Mouse (Mus musculus): Measurements from ENCODE around the gene Park7. TPM values are rescaled to one million over a fixed set of nuclear protein-coding genes. Genes with fewer than 3 reads are reported as not detected.

The Park7 gene
- polyA plus RNA-seq, 1 experiment from 2014 or later: 367 TPM

- WGBS: 72% methylated on average over 13 of the region's 13 CpGs
- H3K9ac ChIP-seq (replicated peaks; ENCODE audit: low read length): no peak overlapping the region
- ATAC-seq (ENCODE audit: low FRiP score, low TSS enrichment) (no peak), DNase-seq (no peak)
- H3K27ac ChIP-seq (replicated peaks; ENCODE audit: low read depth, low read length): no peak overlapping the region
- no peaks in the 10 kb centered on the region for H3K36me3 ChIP-seq (ENCODE audit: control insufficient read depth, insufficient read depth, low read length)
- no peak overlapping the region for H3K4me2 ChIP-seq (ENCODE audit: low read length)
- no peaks in the 10 kb centered on the region for H3K4me1 ChIP-seq (ENCODE audit: control insufficient read depth, insufficient read depth, low read length)
- H3K27me3 ChIP-seq (ENCODE audit: control insufficient read depth, insufficient read depth, low read length): no peaks in the 10 kb centered on the region
- H3K4me3 ChIP-seq (replicated peaks; ENCODE audit: low read depth, low read length): no peak overlapping the region
- no peaks in the 10 kb centered on the region for H3K9me3 ChIP-seq (ENCODE audit: control insufficient read depth, low read length)
Observed at GRCm38 (mm10) chr4:150939991-150940651, 25.9 kb upstream of the Park7 start.

GRCm38 (mm10) chr4:150938063-150938452, 23.8 kb upstream of the Park7 start:
- Histone ChIP-seq H3K4me3 (replicated peaks; ENCODE audit: low read depth, low read length) (no peak overlapping the region), H3K9ac (replicated peaks; ENCODE audit: low read length) (no peak overlapping the region), H3K4me1 (ENCODE audit: control insufficient read depth, insufficient read depth, low read length) (no peaks in the 10 kb centered on the region), H3K4me2 (ENCODE audit: low read length) (peak overlapping the region; percentile 17; the same call in 1 of the 2 replicates), H3K9me3 (ENCODE audit: control insufficient read depth, low read length) (no peaks in the 10 kb centered on the region), H3K27ac (replicated peaks; ENCODE audit: low read depth, low read length) (no peak overlapping the region), H3K27me3 (ENCODE audit: control insufficient read depth, insufficient read depth, low read length) (no peaks in the 10 kb centered on the region), H3K36me3 (ENCODE audit: control insufficient read depth, insufficient read depth, low read length) (no peaks in the 10 kb centered on the region)
- ATAC-seq (ENCODE audit: low FRiP score, low TSS enrichment) (no peak), DNase-seq (no peak)
- 75% methylated on average over 14 of the region's 14 CpGs for WGBS

- peak overlapping the region; percentile 17; the same call in 1 of the 2 replicates for H3K4me2 ChIP-seq (ENCODE audit: low read length)
- no peak for ATAC-seq (ENCODE audit: low FRiP score, low TSS enrichment)
- WGBS: 77% methylated on average over 16 of the region's 16 CpGs
Observed at GRCm38 (mm10) chr4:150937293-150938062, 23.2 kb upstream of the Park7 start.

GRCm38 (mm10) chr4:150933503-150933902, 19.3 kb upstream of the Park7 start:
- no peaks in the 10 kb centered on the region for H3K9me3 ChIP-seq (ENCODE audit: control insufficient read depth, low read length)
- no peak overlapping the region for H3K9ac ChIP-seq (replicated peaks; ENCODE audit: low read length)
- no peaks in the 10 kb centered on the region for H3K36me3 ChIP-seq (ENCODE audit: control insufficient read depth, insufficient read depth, low read length)
- no peak overlapping the region for H3K4me2 ChIP-seq (ENCODE audit: low read length)
- H3K4me1 ChIP-seq (ENCODE audit: control insufficient read depth, insufficient read depth, low read length): no peaks in the 10 kb centered on the region
- ATAC-seq (ENCODE audit: low FRiP score, low TSS enrichment) (no peak), DNase-seq (no peak)
- no peaks in the 10 kb centered on the region for H3K27me3 ChIP-seq (ENCODE audit: control insufficient read depth, insufficient read depth, low read length)
- 53% methylated on average over 1 of the region's 1 CpGs for WGBS
- H3K4me3 ChIP-seq (replicated peaks; ENCODE audit: low read depth, low read length): no peak overlapping the region
- no peak overlapping the region for H3K27ac ChIP-seq (replicated peaks; ENCODE audit: low read depth, low read length)

More at GRCm38 (mm10) chr4:150937293-150938062, 23.2 kb upstream of the Park7 start:
- Histone ChIP-seq H3K27me3 (ENCODE audit: control insufficient read depth, insufficient read depth, low read length) (no peaks in the 10 kb centered on the region), H3K9me3 (ENCODE audit: control insufficient read depth, low read length) (no peaks in the 10 kb centered on the region), H3K36me3 (ENCODE audit: control insufficient read depth, insufficient read depth, low read length) (no peaks in the 10 kb centered on the region), H3K9ac (replicated peaks; ENCODE audit: low read length) (no peak overlapping the region), H3K27ac (replicated peaks; ENCODE audit: low read depth, low read length) (no peak overlapping the region), H3K4me1 (ENCODE audit: control insufficient read depth, insufficient read depth, low read length) (no peaks in the 10 kb centered on the region), H3K4me3 (replicated peaks; ENCODE audit: low read depth, low read length) (no peak overlapping the region)
- DNase-seq: peak; percentile 27

GRCm38 (mm10) chr4:150927789-150928188, 13.6 kb upstream of the Park7 start:
- no peak overlapping the region for H3K27ac ChIP-seq (replicated peaks; ENCODE audit: low read depth, low read length)
- DNase-seq (no peak), ATAC-seq (ENCODE audit: low FRiP score, low TSS enrichment) (no peak)
- no peak overlapping the region for H3K4me3 ChIP-seq (replicated peaks; ENCODE audit: low read depth, low read length)
- H3K4me2 ChIP-seq (ENCODE audit: low read length): no peak overlapping the region
- H3K9me3 ChIP-seq (ENCODE audit: control insufficient read depth, low read length): no peaks in the 10 kb centered on the region
- H3K9ac ChIP-seq (replicated peaks; ENCODE audit: low read length): no peak overlapping the region
- no peaks in the 10 kb centered on the region for H3K4me1 ChIP-seq (ENCODE audit: control insufficient read depth, insufficient read depth, low read length)
- no peaks in the 10 kb centered on the region for H3K27me3 ChIP-seq (ENCODE audit: control insufficient read depth, insufficient read depth, low read length)
- WGBS: 74% methylated on average over 10 of the region's 10 CpGs
- H3K36me3 ChIP-seq (ENCODE audit: control insufficient read depth, insufficient read depth, low read length): no peaks in the 10 kb centered on the region

GRCm38 (mm10) chr4:150926924-150927705, 12.9 kb upstream of the Park7 start:
- no peak overlapping the region for H3K4me2 ChIP-seq (ENCODE audit: low read length)

GRCm38 (mm10) chr4:150925923-150926322, 11.7 kb upstream of the Park7 start:
- ATAC-seq (ENCODE audit: low FRiP score, low TSS enrichment) (no peak), DNase-seq (peak; percentile 32)
- H3K4me3 ChIP-seq (replicated peaks; ENCODE audit: low read depth, low read length): no peak overlapping the region
- H3K9me3 ChIP-seq (ENCODE audit: control insufficient read depth, low read length): no peaks in the 10 kb centered on the region
- no peak overlapping the region for H3K27ac ChIP-seq (replicated peaks; ENCODE audit: low read depth, low read length)
- no peak overlapping the region for H3K4me2 ChIP-seq (ENCODE audit: low read length)
- H3K4me1 ChIP-seq (ENCODE audit: control insufficient read depth, insufficient read depth, low read length): no peaks in the 10 kb centered on the region
- H3K36me3 ChIP-seq (ENCODE audit: control insufficient read depth, insufficient read depth, low read length): no peaks in the 10 kb centered on the region
- H3K9ac ChIP-seq (replicated peaks; ENCODE audit: low read length): no peak overlapping the region
- H3K27me3 ChIP-seq (ENCODE audit: control insufficient read depth, insufficient read depth, low read length): no peaks in the 10 kb centered on the region
- 65% methylated on average over 5 of the region's 5 CpGs for WGBS

More at GRCm38 (mm10) chr4:150926924-150927705, 12.9 kb upstream of the Park7 start:
- Histone ChIP-seq H3K4me1 (ENCODE audit: control insufficient read depth, insufficient read depth, low read length) (no peaks in the 10 kb centered on the region), H3K4me3 (replicated peaks; ENCODE audit: low read depth, low read length) (no peak overlapping the region), H3K27me3 (ENCODE audit: control insufficient read depth, insufficient read depth, low read length) (no peaks in the 10 kb centered on the region), H3K9me3 (ENCODE audit: control insufficient read depth, low read length) (no peaks in the 10 kb centered on the region), H3K9ac (replicated peaks; ENCODE audit: low read length) (no peak overlapping the region), H3K27ac (replicated peaks; ENCODE audit: low read depth, low read length) (no peak overlapping the region), H3K36me3 (ENCODE audit: control insufficient read depth, insufficient read depth, low read length) (no peaks in the 10 kb centered on the region)
- 46% methylated on average over 13 of the region's 14 CpGs for WGBS
- DNase-seq (peak; percentile 63), ATAC-seq (ENCODE audit: low FRiP score, low TSS enrichment) (no peak)

- ATAC-seq (ENCODE audit: low FRiP score, low TSS enrichment): no peak
- 90% methylated on average over 6 of the region's 6 CpGs for WGBS
- no peak overlapping the region for H3K9ac ChIP-seq (replicated peaks; ENCODE audit: low read length)
- DNase-seq: no peak
- H3K4me3 ChIP-seq (replicated peaks; ENCODE audit: low read depth, low read length): no peak overlapping the region
- H3K27ac ChIP-seq (replicated peaks; ENCODE audit: low read depth, low read length): no peak overlapping the region
- no peaks in the 10 kb centered on the region for H3K36me3 ChIP-seq (ENCODE audit: control insufficient read depth, insufficient read depth, low read length)
- no peaks in the 10 kb centered on the region for H3K4me1 ChIP-seq (ENCODE audit: control insufficient read depth, insufficient read depth, low read length)
- H3K4me2 ChIP-seq (ENCODE audit: low read length): no peak overlapping the region
- no peaks in the 10 kb centered on the region for H3K27me3 ChIP-seq (ENCODE audit: control insufficient read depth, insufficient read depth, low read length)
- no peaks in the 10 kb centered on the region for H3K9me3 ChIP-seq (ENCODE audit: control insufficient read depth, low read length)
Observed at GRCm38 (mm10) chr4:150924936-150925335, 10.7 kb upstream of the Park7 start.

Data from midbrain, embryonic 14.5 days (tissue).